Mouse (Mus musculus): ENCODE measurements around the gene Txn2.

Txn2 gene

GRCm38 (mm10) chr15:77907646-77908518 lies 20.9 kb downstream of the Txn2 start:
- no peak for DNase-seq (ENCODE audit: low read depth, low spot score)

GRCm38 (mm10) chr15:77906545-77906944 lies 22.3 kb downstream of the Txn2 start:
- no peak for DNase-seq (ENCODE audit: low read depth, low spot score)

- no peak for DNase-seq (ENCODE audit: low read depth, low spot score)
Observed at GRCm38 (mm10) chr15:77906081-77906480, 22.7 kb downstream of the Txn2 start.

- DNase-seq (ENCODE audit: low read depth, low spot score): peak; percentile 90
Observed at GRCm38 (mm10) chr15:77905275-77905970, 23.4 kb downstream of the Txn2 start.

GRCm38 (mm10) chr15:77904363-77904892 lies 24.4 kb downstream of the Txn2 start:
- peak; percentile 55 for DNase-seq (ENCODE audit: low read depth, low spot score)

- DNase-seq (ENCODE audit: low read depth, low spot score): no peak
Observed at GRCm38 (mm10) chr15:77903176-77903575, 25.6 kb downstream of the Txn2 start.

- no peak for DNase-seq (ENCODE audit: low read depth, low spot score)
Observed at GRCm38 (mm10) chr15:77894926-77895325, 33.9 kb downstream of the Txn2 start.

- no peak for DNase-seq (ENCODE audit: low read depth, low spot score)
Observed at GRCm38 (mm10) chr15:77893292-77893691, 35.5 kb downstream of the Txn2 start.

- no peak for DNase-seq (ENCODE audit: low read depth, low spot score)
Observed at GRCm38 (mm10) chr15:77892420-77892819, 36.4 kb downstream of the Txn2 start.

- DNase-seq (ENCODE audit: low read depth, low spot score): no peak
Observed at GRCm38 (mm10) chr15:77891766-77892165, 37.0 kb downstream of the Txn2 start.

GRCm38 (mm10) chr15:77889761-77890422 lies 38.9 kb downstream of the Txn2 start:
- DNase-seq (ENCODE audit: low read depth, low spot score): no peak

- peak; percentile 83 for DNase-seq (ENCODE audit: low read depth, low spot score)
Observed at GRCm38 (mm10) chr15:77888286-77888685, 40.5 kb downstream of the Txn2 start.

- no peak for DNase-seq (ENCODE audit: low read depth, low spot score)
Observed at GRCm38 (mm10) chr15:77887093-77887488, 41.7 kb downstream of the Txn2 start.

- no peak for DNase-seq (ENCODE audit: low read depth, low spot score)
Observed at GRCm38 (mm10) chr15:77886369-77887092, 42.3 kb downstream of the Txn2 start.

- no peak for DNase-seq (ENCODE audit: low read depth, low spot score)
Observed at GRCm38 (mm10) chr15:77885945-77886344, 42.9 kb downstream of the Txn2 start.

GRCm38 (mm10) chr15:77885159-77885558 lies 43.6 kb downstream of the Txn2 start:
- DNase-seq (ENCODE audit: low read depth, low spot score): no peak

GRCm38 (mm10) chr15:77883697-77884010 lies 45.2 kb downstream of the Txn2 start:
- no peak for DNase-seq (ENCODE audit: low read depth, low spot score)

GRCm38 (mm10) chr15:77882797-77883696 lies 45.8 kb downstream of the Txn2 start:
- DNase-seq (ENCODE audit: low read depth, low spot score): peak; percentile 88

GRCm38 (mm10) chr15:77882297-77882696 lies 46.5 kb downstream of the Txn2 start:
- DNase-seq (ENCODE audit: low read depth, low spot score): no peak

GRCm38 (mm10) chr15:77881698-77882097 lies 47.1 kb downstream of the Txn2 start:
- DNase-seq (ENCODE audit: low read depth, low spot score): peak; percentile 60

All from R1 (cell line).